Mouse (Mus musculus) adrenal gland, postnatal 10 days (tissue): ENCODE measurements around the gene Gm20671. TPM values are rescaled to one million over a fixed set of nuclear protein-coding genes. Genes with fewer than 3 reads are reported as not detected.
"Not testable (repeated sequence)": the region's sequence is repeated elsewhere in the genome, so short reads cannot be mapped to it uniquely, and the experiment has no call there.

Experiments
- DNase-seq: peaks from one replicate; pipeline ENCODE4 v3.0.0; 2021; ENCODE audit warnings: mixed read lengths
- long read RNA-seq, 2 experiments: library from polyadenylated mRNA; stranded (forward); transcript quantifications; one replicate each; pipeline ENCODE4 v2.0.0; 2021
- total RNA-seq, 2 experiments: library from RNA; stranded (reverse); gene quantifications; 2 replicates each; pipeline ENCODE4 v1.2.3; 2021

Gm20671 gene
- total RNA-seq, result not detected
- long read RNA-seq, experiment 1, result 0 reads
- long read RNA-seq, experiment 2, result 0 reads

- DNase-seq, result no peak
Observed at GRCm38 (mm10) chr5:32827009-32827408, at the start of gene Gm20671. Gene Gm20671 (minus strand): TSS chr5:32827109.

- DNase-seq, result no peak
Observed at GRCm38 (mm10) chr5:32872346-32872745, 45.4 kb upstream of the Gm20671 start.

GRCm38 (mm10) chr5:32869389-32870024 is 42.6 kb upstream of the Gm20671 start:
- DNase-seq, result no peak

GRCm38 (mm10) chr5:32863253-32864228 is 36.6 kb upstream of the Gm20671 start, which contains the start of gene Depdc5:
Gene Depdc5 (plus strand): TSS chr5:32863701.
- DNase-seq, result peak; percentile 97

- DNase-seq, result peak; percentile 23
Observed at GRCm38 (mm10) chr5:32862469-32863132, 35.7 kb upstream of the Gm20671 start.

- DNase-seq, result no peak
Observed at GRCm38 (mm10) chr5:32861082-32861481, 34.2 kb upstream of the Gm20671 start.

GRCm38 (mm10) chr5:32857781-32858220 is 30.9 kb upstream of the Gm20671 start:
- peak; percentile 67 for DNase-seq

GRCm38 (mm10) chr5:32855274-32855673 is 28.4 kb upstream of the Gm20671 start:
- DNase-seq, result not testable (repeated sequence)

- DNase-seq, result no peak
Observed at GRCm38 (mm10) chr5:32854818-32855217, 27.9 kb upstream of the Gm20671 start.

GRCm38 (mm10) chr5:32853731-32854507 is 27.0 kb upstream of the Gm20671 start, which contains the start of gene Prr14l:
Gene Prr14l (minus strand): TSS chr5:32854256.
- peak; percentile 100 for DNase-seq

- DNase-seq, result no peak
Observed at GRCm38 (mm10) chr5:32852026-32852425, 25.1 kb upstream of the Gm20671 start.

GRCm38 (mm10) chr5:32849580-32849979 is 22.7 kb upstream of the Gm20671 start:
- DNase-seq, result not testable (repeated sequence)

- no peak for DNase-seq
Observed at GRCm38 (mm10) chr5:32849178-32849577, 22.3 kb upstream of the Gm20671 start.

- no peak for DNase-seq
Observed at GRCm38 (mm10) chr5:32840029-32840428, 13.1 kb upstream of the Gm20671 start.

GRCm38 (mm10) chr5:32836976-32837375 is 10.1 kb upstream of the Gm20671 start:
- DNase-seq, result no peak

GRCm38 (mm10) chr5:32834497-32834896 is 7.6 kb upstream of the Gm20671 start:
- DNase-seq, result no peak

- DNase-seq, result no peak
Observed at GRCm38 (mm10) chr5:32830054-32830453, 3.1 kb upstream of the Gm20671 start.

GRCm38 (mm10) chr5:32828766-32829165 is 1.9 kb upstream of the Gm20671 start:
- DNase-seq, result not testable (repeated sequence)

GRCm38 (mm10) chr5:32820471-32820870 is 6.4 kb downstream of the Gm20671 start:
- DNase-seq, result no peak

- no peak for DNase-seq
Observed at GRCm38 (mm10) chr5:32815396-32815795, 11.5 kb downstream of the Gm20671 start.

GRCm38 (mm10) chr5:32786454-32786853 is 40.5 kb downstream of the Gm20671 start:
- not testable (repeated sequence) for DNase-seq
